Comparison of ENCODE assay signal across 10 mouse cellular contexts in genomic region chr16:31750526-31750925, GRCm38 (mm10).
DNase-seq lines count a peak whose midpoint lies in the region; ATAC-seq lines count a peak whose summit lies in the region.
"Had no signal": no experiment of that assay in that cellular context is flagged by ENCODE, and none has a peak within 500 bp of the region (broad histone marks: within the 10 kb centered on the region; RNA-seq: fewer than 3 reads in every experiment).

No protein-coding gene starts in this region.

- H3K4me1 ChIP-seq in intestine, embryonic 15.5 days (replicated peaks) = no peaks in the 10 kb centered on the region

- intact Hi-C loops in left cerebral cortex, postnatal 14 days (cut with DNase I) = loop anchor here (5.0 kb wide), 1 partner anchor 167 kb away; no protein-coding TSS in a partner anchor
- intact Hi-C loops in left cerebral cortex, postnatal 36 days (cut with DNase I) = no loop called here

- no peak overlapping the region for H3K4me2 ChIP-seq in intestine, embryonic 15.5 days (replicated peaks)
- H3K4me2 ChIP-seq: heart, embryonic 13.5 days had no signal

- no peak overlapping the region for H3K27ac ChIP-seq in intestine, embryonic 15.5 days
- H3K27ac ChIP-seq: heart, embryonic 13.5 days had no signal

- H3K9me3 ChIP-seq in intestine, embryonic 15.5 days = no peaks in the 10 kb centered on the region
- H3K9me3 ChIP-seq: G1E; heart, embryonic 13.5 days had no signal

- H3K36me3 ChIP-seq in intestine, embryonic 15.5 days = no peaks in the 10 kb centered on the region; the same call in 1 of the 2 replicates

- no peaks in the 10 kb centered on the region for H3K27me3 ChIP-seq in intestine, embryonic 15.5 days (replicated peaks)
- H3K27me3 ChIP-seq: heart, embryonic 13.5 days had no signal

- 88% methylated on average over 1 of the region's 1 CpGs for WGBS in intestine, embryonic 15.5 days

- H3K9ac ChIP-seq in intestine, embryonic 15.5 days = no peak overlapping the region
- H3K9ac ChIP-seq: heart, embryonic 13.5 days had no signal

- H3K4me3 ChIP-seq in intestine, embryonic 15.5 days (replicated peaks) = no peak overlapping the region
- H3K4me3 ChIP-seq: heart, embryonic 13.5 days had no signal

- no peak; the same call in 1 of the 2 replicates for ATAC-seq in granulocyte monocyte progenitor cell, adult 5-6 weeks (replicated peaks; ENCODE audit: poor library complexity, severe bottlenecking)
- ATAC-seq in intestine, embryonic 15.5 days = no peak

- peak; percentile 61 to 70 for DNase-seq in cerebellum, postnatal 14 days
- DNase-seq in cerebellum, adult 9-11 months = no peak
- DNase-seq in left cerebral cortex, postnatal 14 days (ENCODE audit: low spot score in 2 of 2) = peak; percentile 53 to 86
- DNase-seq in left cerebral cortex, postnatal 36 days (ENCODE audit: low spot score in 2 of 2) = no peak
- DNase-seq in NIH3T3 (ENCODE audit: low read depth) = peak; percentile 74
- peak; percentile 14 for DNase-seq in lung, postnatal 25 days (ENCODE audit: low spot score)

Comparison
In these comparisons a context has a peak if more than half of its experiments do, and no peak if none do; other contexts are left out.
1. DNase-seq: peak in cerebellum, postnatal 14 days (2 of 2), left cerebral cortex, postnatal 14 days (2 of 2), NIH3T3 (single experiment) and lung, postnatal 25 days (single experiment); none in cerebellum, adult 9-11 months (single experiment) and left cerebral cortex, postnatal 36 days (0 of 2).